Mouse (Mus musculus) limb, embryonic 15.5 days (tissue): Measurements from ENCODE around the gene Cinp. TPM values are rescaled to one million over a fixed set of nuclear protein-coding genes. Genes with fewer than 3 reads are reported as not detected.

ENCODE experiments used
- polyA plus RNA-seq: library from polyadenylated mRNA; unstranded; fragments of >200 nt; fragmentation: Nextera tagmentation; extraction: Ambion mirVana; gene quantifications from 2 replicates; pipeline ENCODE4 v1.2.1, GENCODE M21; 2015

The Cinp gene
- polyA plus RNA-seq, 1 experiment from 2014 or later, result 74.8 TPM

Other genes starting within 250 kb of the Cinp start
- gene 1700001K19Rik, start 206.5 kb downstream of the Cinp start, polyA plus RNA-seq, result 0.15 TPM in 1 of 2 replicates, not detected in the other
- gene Hsp90aa1, start 186.4 kb downstream of the Cinp start, polyA plus RNA-seq, result 644 and 712 TPM in 2 replicates
- gene Wdr20, start 151.2 kb downstream of the Cinp start, polyA plus RNA-seq, result 21.5 and 22.1 TPM in 2 replicates
- gene Mok, start 48.2 kb downstream of the Cinp start, polyA plus RNA-seq, result 3.6 and 4.3 TPM in 2 replicates
- gene Zfp839, start 38.9 kb downstream of the Cinp start, polyA plus RNA-seq, result 6.5 and 8.8 TPM in 2 replicates
- gene Tecpr2, start 119 bp upstream of the Cinp start, polyA plus RNA-seq, result 3.2 and 3.8 TPM in 2 replicates
- 16.4 and 20.0 TPM in 2 replicates for gene Ankrd9, start 89.9 kb upstream of the Cinp start, polyA plus RNA-seq
- 12.3 and 13.5 TPM in 2 replicates for gene Rcor1, start 150.2 kb upstream of the Cinp start, polyA plus RNA-seq